Mouse (Mus musculus) kidney, embryonic 16.5 days (tissue): ENCODE data around the gene Lgals4. TPM values are rescaled to one million over a fixed set of nuclear protein-coding genes. Genes with fewer than 3 reads are reported as not detected.

Source experiments
- ATAC-seq: fragments of 200-750 bp; cut with Nextera tagmentation; 2 replicates; pipeline ENCODE4 v1.8.0; 2017; ENCODE audit warnings: moderate TSS enrichment; ENCODE audit not compliant: low FRiP score, low TSS enrichment
- H3K27ac ChIP-seq: fragments of 300-500 bp; sonication (generic); 2 replicates; pipeline ENCODE4 v1.5.1; 2014; ENCODE audit warnings: low read length
- H3K27me3 ChIP-seq: fragments of 300-500 bp; sonication (generic); 2 replicates; pipeline ENCODE4 v1.6.1; 2014; ENCODE audit warnings: low read length, control low read depth, mixed read lengths; ENCODE audit not compliant: insufficient read depth
- H3K36me3 ChIP-seq: fragments of 300-500 bp; sonication (generic); 2 replicates; pipeline ENCODE4 v1.6.1; 2014; ENCODE audit warnings: low read length, control low read depth, mixed read lengths; ENCODE audit not compliant: insufficient read depth
- H3K4me1 ChIP-seq: fragments of 300-500 bp; sonication (generic); 2 replicates; pipeline ENCODE4 v1.6.1; 2014; ENCODE audit warnings: low read length, control low read depth, mixed read lengths; ENCODE audit not compliant: insufficient read depth
- H3K4me2 ChIP-seq: fragments of 300-500 bp; sonication (generic); replicated peaks from 2 replicates; pipeline ENCODE4 v1.6.1; 2014; ENCODE audit warnings: low read depth, low read length
- H3K4me3 ChIP-seq: fragments of 300-500 bp; sonication (generic); 2 replicates; pipeline ENCODE4 v1.5.1; 2014; ENCODE audit warnings: mild to moderate bottlenecking, low read length
- H3K9ac ChIP-seq: fragments of 300-500 bp; sonication (generic); replicated peaks from 2 replicates; pipeline ENCODE4 v1.6.1; 2014; ENCODE audit warnings: low read length
- H3K9me3 ChIP-seq: fragments of 300-500 bp; sonication (generic); 2 replicates; pipeline ENCODE4 v1.6.1; 2016; ENCODE audit warnings: low read length, control low read depth
- WGBS: fragments of 180-500 bp; shearing (Covaris S2); extraction: QIAGEN DNeasy Blood & Tissue Kit; methylation state at CpG from one replicate; pipeline ENCODE4 v1.1.7; 2014; 5-methylcytosine and 5-hydroxymethylcytosine counted together
- polyA plus RNA-seq: library from polyadenylated mRNA; unstranded; fragments of >200 nt; fragmentation: Nextera tagmentation; extraction: Ambion mirVana; gene quantifications from 2 replicates; pipeline ENCODE4 v1.2.1, GENCODE M21; 2015

Lgals4 gene
- polyA plus RNA-seq, 1 experiment from 2014 or later, result 10.8 TPM

DNA sequence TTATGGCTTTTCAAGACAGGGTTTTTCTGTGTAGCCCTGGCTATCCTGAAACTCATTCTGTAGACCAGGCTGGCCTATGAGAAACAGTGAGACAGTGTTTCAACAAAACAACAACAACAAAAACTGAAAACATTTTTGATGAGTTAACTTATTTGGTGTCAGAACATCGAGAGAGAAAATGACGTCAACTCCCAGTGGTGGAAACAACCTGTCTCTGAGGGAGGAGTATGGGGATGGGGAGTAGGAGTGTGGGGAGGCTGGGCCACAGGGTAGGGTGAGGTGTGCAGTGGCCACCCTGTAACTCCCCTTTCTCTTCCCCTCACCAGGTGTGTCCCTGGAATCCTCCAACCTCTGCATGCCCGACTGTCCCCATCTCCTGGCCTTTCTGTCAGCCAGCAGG lies 39.2 kb upstream of the Lgals4 start:
- Histone ChIP-seq H3K9me3 (no peaks in the 10 kb centered on the region), H3K4me2 (no peak overlapping the region), H3K4me3 (no peak overlapping the region), H3K36me3 (no peaks in the 10 kb centered on the region), H3K27ac (no peak overlapping the region), H3K27me3 (no peaks in the 10 kb centered on the region), H3K4me1 (peaks cover 10% of the 10 kb centered on the region), H3K9ac (no peak overlapping the region)
- WGBS, result 81% methylated on average over 3 of the region's 3 CpGs
- no peak for ATAC-seq

DNA sequence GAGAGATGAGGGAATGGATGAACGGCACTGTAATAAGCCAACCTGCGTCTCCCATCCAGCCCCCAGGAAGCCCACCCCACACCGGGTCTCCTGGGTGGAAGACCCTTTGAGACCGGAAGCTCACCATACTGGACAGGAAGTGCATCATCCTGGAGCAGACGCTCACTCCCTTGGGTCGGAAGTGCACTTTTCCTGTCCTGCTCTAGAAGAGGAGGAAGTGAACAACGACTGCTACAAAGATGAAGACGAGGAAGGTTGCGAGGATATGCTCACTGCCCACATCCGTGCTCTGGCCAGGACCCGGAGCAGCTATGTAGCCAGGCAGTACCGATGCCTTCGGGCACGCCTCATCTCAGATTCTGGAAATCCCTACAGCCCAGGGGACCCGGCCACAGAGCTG lies 37.8 kb upstream of the Lgals4 start:
- Histone ChIP-seq H3K27ac (peak overlapping the region; percentile 64), H3K36me3 (no peaks in the 10 kb centered on the region), H3K4me2 (peak overlapping the region; percentile 53), H3K9me3 (no peaks in the 10 kb centered on the region), H3K9ac (peak overlapping the region; percentile 69), H3K4me3 (peak overlapping the region; percentile 35), H3K4me1 (peaks cover 10% of the 10 kb centered on the region), H3K27me3 (no peaks in the 10 kb centered on the region)
- 67% methylated on average over 15 of the region's 15 CpGs for WGBS
- no peak for ATAC-seq

DNA sequence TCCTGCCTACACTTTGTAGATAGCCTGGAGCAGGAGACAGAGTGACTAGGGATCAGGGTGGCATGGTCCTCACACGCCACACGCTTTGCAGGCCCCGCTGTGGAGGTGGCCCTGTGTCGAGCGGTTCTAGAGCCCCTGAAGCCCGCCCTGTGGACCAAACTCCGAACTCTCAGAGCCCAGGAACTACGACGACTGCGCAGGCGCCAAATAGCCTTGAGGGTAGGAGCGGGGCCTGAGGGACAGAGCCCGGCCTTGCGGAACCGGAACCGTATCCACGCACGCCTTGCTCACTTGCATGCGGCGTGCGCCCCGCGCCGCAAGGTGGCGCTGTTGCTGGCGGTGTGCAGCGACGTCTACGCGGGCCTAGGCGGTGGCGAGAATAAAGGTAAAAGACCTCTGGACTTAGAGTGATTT lies 37.1 kb upstream of the Lgals4 start:
- H3K9me3 ChIP-seq, result no peaks in the 10 kb centered on the region
- H3K4me1 ChIP-seq, result peaks cover 16% of the 10 kb centered on the region
- peak overlapping the region; percentile 64 for H3K27ac ChIP-seq
- H3K27me3 ChIP-seq, result no peaks in the 10 kb centered on the region
- ATAC-seq, result peak; percentile 85
- no peaks in the 10 kb centered on the region for H3K36me3 ChIP-seq
- H3K9ac ChIP-seq, result peak overlapping the region; percentile 69
- 12% methylated on average over 32 of the region's 32 CpGs for WGBS
- H3K4me2 ChIP-seq, result peak overlapping the region; percentile 53
- peak overlapping the region; percentile 35 for H3K4me3 ChIP-seq

DNA sequence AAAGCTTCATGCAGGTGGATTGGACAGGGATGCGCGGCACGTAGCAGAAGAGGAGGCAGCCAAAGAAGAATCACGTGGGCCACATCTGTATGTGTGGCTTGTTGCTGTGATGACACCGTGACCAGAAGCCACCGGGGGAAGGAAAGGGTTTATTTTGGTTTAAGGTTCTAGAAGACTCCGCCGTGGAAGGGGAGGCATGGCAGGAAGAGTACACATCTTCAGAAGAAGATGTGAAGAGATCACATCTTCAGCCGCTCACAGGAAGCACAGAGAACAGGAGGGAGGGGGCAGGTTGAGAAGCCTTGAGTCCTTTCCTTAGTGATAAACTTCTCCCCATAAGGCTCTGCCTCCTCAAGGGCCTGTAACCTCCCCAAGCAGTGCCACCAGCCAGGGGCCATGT lies 33.7 kb upstream of the Lgals4 start:
- Histone ChIP-seq H3K9me3 (no peaks in the 10 kb centered on the region), H3K9ac (no peak overlapping the region), H3K4me2 (no peak overlapping the region), H3K27ac (no peak overlapping the region), H3K4me1 (peaks cover 43% of the 10 kb centered on the region), H3K4me3 (no peak overlapping the region), H3K36me3 (no peaks in the 10 kb centered on the region), H3K27me3 (no peaks in the 10 kb centered on the region)
- no peak for ATAC-seq
- WGBS, result 93% methylated on average over 9 of the region's 9 CpGs

DNA sequence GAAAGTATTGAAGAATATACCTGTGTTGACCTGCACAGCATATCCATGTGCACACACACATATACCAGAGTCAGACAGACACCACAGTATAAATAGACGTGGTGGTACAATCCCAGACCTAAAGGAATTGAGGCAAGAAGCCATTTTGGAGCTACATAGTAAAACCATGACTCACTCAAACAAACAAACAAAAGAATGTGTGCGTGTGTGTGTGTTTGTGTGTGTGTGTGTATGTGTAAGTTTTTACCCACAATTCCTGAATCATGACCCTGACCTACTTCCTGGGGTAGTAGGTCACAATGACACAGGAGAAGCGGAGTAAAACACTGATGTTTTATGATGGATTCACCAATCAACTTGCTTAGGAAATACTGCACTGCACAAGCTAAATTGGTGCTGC lies 32.2 kb upstream of the Lgals4 start:
- Histone ChIP-seq H3K4me2 (no peak overlapping the region), H3K4me1 (peaks cover 40% of the 10 kb centered on the region), H3K9me3 (no peaks in the 10 kb centered on the region), H3K27ac (peak overlapping the region; percentile 98), H3K36me3 (no peaks in the 10 kb centered on the region), H3K27me3 (no peaks in the 10 kb centered on the region), H3K4me3 (no peak overlapping the region), H3K9ac (no peak overlapping the region)
- 52% methylated on average over 3 of the region's 3 CpGs for WGBS
- ATAC-seq, result no peak

DNA sequence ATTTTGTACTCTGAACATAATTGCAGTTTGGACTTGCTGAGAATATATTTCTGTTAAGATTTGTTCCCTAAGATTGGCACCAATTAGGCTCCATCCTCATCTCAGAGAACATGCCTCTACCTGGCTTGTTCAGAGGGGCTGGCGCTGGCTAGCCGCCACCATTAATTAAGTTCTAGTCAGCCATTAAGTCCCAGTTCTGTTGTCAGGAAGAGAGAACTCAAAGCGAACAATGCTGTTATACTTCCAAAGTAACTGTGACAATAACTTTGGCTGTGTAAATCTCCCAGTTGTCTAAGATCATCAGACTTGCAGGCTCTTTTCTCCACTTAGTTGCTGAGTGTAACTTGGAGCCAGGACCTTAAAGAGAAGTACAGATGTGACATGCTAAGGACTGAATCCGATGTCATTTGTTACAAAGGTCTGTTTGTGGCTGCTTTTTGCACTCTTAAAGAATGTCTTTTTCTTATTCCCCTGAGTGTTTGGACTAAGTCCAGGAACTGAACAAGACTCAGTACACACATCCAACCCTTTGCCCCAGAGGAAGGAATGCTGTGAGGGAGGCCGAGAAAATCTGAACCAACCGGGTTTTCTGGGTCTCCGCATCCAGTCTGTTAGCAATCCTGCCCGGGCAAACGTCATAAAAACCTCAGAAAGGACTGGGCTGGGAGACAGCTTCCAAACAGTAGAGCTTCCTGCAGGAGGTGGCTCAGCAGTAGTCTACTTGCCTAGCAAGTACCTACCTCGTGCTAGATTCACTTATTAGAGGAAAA lies 31.6 kb upstream of the Lgals4 start:
- peak overlapping the region; percentile 65 for H3K9ac ChIP-seq
- 11% methylated on average over 10 of the region's 10 CpGs for WGBS
- peak; percentile 65 for ATAC-seq

DNA sequence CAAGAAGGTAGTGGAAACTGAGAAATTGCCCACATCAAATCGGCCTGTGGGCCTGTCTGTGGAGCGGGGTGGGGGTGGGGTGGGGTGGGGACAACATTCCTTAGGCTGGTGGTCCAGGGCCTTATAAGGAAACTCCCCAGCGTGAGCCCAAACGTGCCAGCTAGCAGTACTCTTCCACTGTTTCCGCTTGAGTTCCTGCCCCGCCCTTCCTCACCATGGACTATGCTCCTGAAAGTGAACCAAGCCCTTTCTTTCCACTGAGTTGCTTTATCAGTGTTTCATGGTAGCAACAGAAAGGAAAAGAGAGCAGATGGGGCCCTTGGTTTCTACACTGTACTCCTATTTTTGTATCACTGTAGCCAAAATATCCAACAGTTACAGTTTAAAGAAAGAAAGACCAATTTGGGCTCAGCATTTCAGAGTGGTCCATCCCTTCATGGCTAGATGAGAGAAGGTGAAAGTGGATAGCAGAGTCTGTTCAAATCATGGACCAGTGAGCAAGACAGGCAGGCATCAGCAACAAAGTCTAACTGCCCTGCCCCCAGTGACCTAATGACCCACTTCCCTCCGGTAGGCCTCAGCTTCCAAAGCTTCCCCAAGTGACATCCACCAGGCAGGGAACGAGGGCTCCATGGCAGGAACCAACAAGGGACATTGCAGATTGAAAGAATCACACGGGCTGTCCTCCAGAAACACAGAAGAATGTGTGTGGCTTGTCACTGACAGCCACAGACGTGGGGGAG lies 30.6 kb upstream of the Lgals4 start:
- Histone ChIP-seq H3K27me3 (no peaks in the 10 kb centered on the region), H3K27ac (peak overlapping the region; percentile 98), H3K9ac (peak overlapping the region; percentile 65), H3K4me3 (no peak overlapping the region), H3K4me1 (peaks cover 39% of the 10 kb centered on the region), H3K9me3 (no peaks in the 10 kb centered on the region), H3K36me3 (no peaks in the 10 kb centered on the region), H3K4me2 (peak overlapping the region; percentile 44)
- ATAC-seq, result peak; percentile 81
- 5% methylated on average over 10 of the region's 10 CpGs for WGBS

More for the DNA sequence above, 31.6 kb upstream of the Lgals4 start:
- no peaks in the 10 kb centered on the region for H3K36me3 ChIP-seq
- peak overlapping the region; percentile 98 for H3K27ac ChIP-seq
- H3K4me1 ChIP-seq, result peaks cover 34% of the 10 kb centered on the region
- no peaks in the 10 kb centered on the region for H3K27me3 ChIP-seq
- peak overlapping the region; percentile 7; the same call in 1 of the 2 replicates for H3K4me3 ChIP-seq
- H3K9me3 ChIP-seq, result no peaks in the 10 kb centered on the region
- peak overlapping the region; percentile 44 for H3K4me2 ChIP-seq

DNA sequence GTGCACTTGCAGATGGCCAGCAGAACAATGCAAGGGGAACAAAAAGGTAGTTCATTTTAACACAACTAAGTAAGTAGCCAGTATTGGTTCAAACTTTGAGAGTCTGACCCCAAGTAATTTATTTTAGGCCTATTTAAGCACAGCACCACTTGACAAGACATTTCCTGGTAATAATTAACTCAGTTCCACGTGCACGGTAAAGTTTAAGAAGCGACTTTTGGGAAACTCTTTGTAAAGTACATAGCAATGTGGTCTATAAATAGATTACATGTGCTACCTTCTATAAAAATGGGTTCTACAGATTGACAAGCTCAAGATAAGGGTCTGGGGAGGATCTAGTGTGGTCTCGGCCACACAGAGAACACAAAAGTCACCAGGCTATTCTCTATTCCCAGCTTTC lies 29.9 kb upstream of the Lgals4 start:
- H3K9ac ChIP-seq, result peak overlapping the region; percentile 65
- peaks cover 43% of the 10 kb centered on the region for H3K4me1 ChIP-seq
- WGBS, result 17% methylated on average over 4 of the region's 4 CpGs
- ATAC-seq, result no peak
- no peaks in the 10 kb centered on the region for H3K36me3 ChIP-seq
- H3K4me2 ChIP-seq, result peak overlapping the region; percentile 44; the same call in 1 of the 2 replicates
- H3K27me3 ChIP-seq, result no peaks in the 10 kb centered on the region
- peak overlapping the region; percentile 98 for H3K27ac ChIP-seq
- no peak overlapping the region for H3K4me3 ChIP-seq
- no peaks in the 10 kb centered on the region for H3K9me3 ChIP-seq

DNA sequence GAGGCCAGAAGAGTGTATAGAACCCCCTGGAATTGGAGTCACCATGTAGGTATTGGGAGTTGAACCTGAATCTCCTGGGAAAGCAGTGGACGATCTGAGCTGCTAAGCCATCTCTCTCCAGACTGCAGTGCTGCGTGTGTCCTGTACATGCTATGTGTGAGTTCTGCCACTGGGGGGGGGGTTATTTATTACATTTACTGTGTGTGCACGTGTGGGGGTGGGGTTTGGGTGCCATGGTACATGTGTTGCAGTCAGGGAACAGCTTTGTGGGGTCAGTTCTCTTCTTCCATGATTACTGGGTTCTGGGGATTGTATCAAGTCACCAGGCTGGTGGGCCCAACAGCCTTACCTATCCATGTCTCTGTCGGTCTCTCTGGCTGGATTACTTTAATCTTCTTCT lies 26.8 kb upstream of the Lgals4 start:
- H3K27me3 ChIP-seq, result no peaks in the 10 kb centered on the region
- H3K36me3 ChIP-seq, result no peaks in the 10 kb centered on the region
- no peak overlapping the region for H3K9ac ChIP-seq
- H3K4me1 ChIP-seq, result peaks cover 36% of the 10 kb centered on the region
- 74% methylated on average over 4 of the region's 4 CpGs for WGBS
- no peaks in the 10 kb centered on the region for H3K9me3 ChIP-seq
- no peak overlapping the region for H3K4me3 ChIP-seq
- H3K27ac ChIP-seq, result no peak overlapping the region
- ATAC-seq, result no peak
- no peak overlapping the region for H3K4me2 ChIP-seq
